Mouse (Mus musculus): ENCODE results near the gene Col2a1.

GRCm38 (mm10) chr15:97973248-97974005 lies 31.1 kb downstream of the Col2a1 start:
- TF ChIP-seq CTCF (IDR thresholded peaks at IDR 0.05; ENCODE audit: control insufficient read depth, insufficient read depth, low read length) (no peak), POLR2A (IDR thresholded peaks at IDR 0.05; ENCODE audit: borderline replicate concordance, control insufficient read depth, low read depth, low read length) (no peak)

Data from bone marrow, adult 2 months (tissue).